Mouse (Mus musculus): ENCODE results near the gene Ptcd2. TPM values are rescaled to one million over a fixed set of nuclear protein-coding genes. Genes with fewer than 3 reads are reported as not detected.

The Ptcd2 gene
- polyA plus RNA-seq, 1 experiment from 2014 or later, result 54.1 TPM

- no peak for ATAC-seq (ENCODE audit: low FRiP score)
- Histone ChIP-seq H3K4me1 (ENCODE audit: control insufficient read depth, insufficient read depth, low read length) (no peaks in the 10 kb centered on the region), H3K4me3 (ENCODE audit: low read depth, low read length) (no peak overlapping the region), H3K9me3 (ENCODE audit: control insufficient read depth, low read length) (no peaks in the 10 kb centered on the region), H3K27me3 (ENCODE audit: control insufficient read depth, insufficient read depth, low read length) (no peaks in the 10 kb centered on the region), H3K27ac (ENCODE audit: low read depth, low read length) (no peak overlapping the region), H3K4me2 (no peak overlapping the region), H3K36me3 (ENCODE audit: control insufficient read depth, insufficient read depth, low read length) (peaks cover 11% of the 10 kb centered on the region), H3K9ac (ENCODE audit: low read length) (no peak overlapping the region)
- DNase-seq (ENCODE audit: low spot score, missing footprints), result peak; percentile 89
- WGBS, result 63% methylated on average over 4 of the region's 4 CpGs
These were observed 27.4 kb downstream of the Ptcd2 start for GRCm38 (mm10) chr13:99317058-99317457.

- Histone ChIP-seq H3K27me3 (ENCODE audit: control insufficient read depth, insufficient read depth, low read length) (no peaks in the 10 kb centered on the region), H3K4me2 (no peak overlapping the region), H3K4me3 (ENCODE audit: low read depth, low read length) (no peak overlapping the region), H3K9ac (ENCODE audit: low read length) (no peak overlapping the region), H3K27ac (ENCODE audit: low read depth, low read length) (no peak overlapping the region), H3K4me1 (ENCODE audit: control insufficient read depth, insufficient read depth, low read length) (no peaks in the 10 kb centered on the region), H3K36me3 (ENCODE audit: control insufficient read depth, insufficient read depth, low read length) (peaks cover 11% of the 10 kb centered on the region), H3K9me3 (ENCODE audit: control insufficient read depth, low read length) (no peaks in the 10 kb centered on the region)
- DNase-seq (ENCODE audit: low spot score, missing footprints), result no peak
- ATAC-seq (ENCODE audit: low FRiP score), result no peak
- 91% methylated on average over 6 of the region's 6 CpGs for WGBS
These were observed 28.1 kb downstream of the Ptcd2 start for GRCm38 (mm10) chr13:99316366-99316765.

- no peak overlapping the region for H3K4me3 ChIP-seq (ENCODE audit: low read depth, low read length)
- DNase-seq (ENCODE audit: low spot score, missing footprints), result no peak
- H3K36me3 ChIP-seq (ENCODE audit: control insufficient read depth, insufficient read depth, low read length), result 0 out of 2 replicates have a peak, but pooled peaks cover under 1% of the 10 kb centered on the region
- H3K4me1 ChIP-seq (ENCODE audit: control insufficient read depth, insufficient read depth, low read length), result no peaks in the 10 kb centered on the region
- no peak overlapping the region for H3K27ac ChIP-seq (ENCODE audit: low read depth, low read length)
- no peaks in the 10 kb centered on the region for H3K9me3 ChIP-seq (ENCODE audit: control insufficient read depth, low read length)
- no peak overlapping the region for H3K9ac ChIP-seq (ENCODE audit: low read length)
- 83% methylated on average over 15 of the region's 15 CpGs for WGBS
- no peak overlapping the region for H3K4me2 ChIP-seq
- H3K27me3 ChIP-seq (ENCODE audit: control insufficient read depth, insufficient read depth, low read length), result no peaks in the 10 kb centered on the region
- ATAC-seq (ENCODE audit: low FRiP score), result no peak
These were observed 29.8 kb downstream of the Ptcd2 start for GRCm38 (mm10) chr13:99314657-99315181.

GRCm38 (mm10) chr13:99314098-99314497 lies 30.4 kb downstream of the Ptcd2 start:
- ATAC-seq (ENCODE audit: low FRiP score) (no peak), DNase-seq (ENCODE audit: low spot score, missing footprints) (no peak)
- H3K4me2 ChIP-seq, result no peak overlapping the region
- no peaks in the 10 kb centered on the region for H3K9me3 ChIP-seq (ENCODE audit: control insufficient read depth, low read length)
- H3K4me3 ChIP-seq (ENCODE audit: low read depth, low read length), result no peak overlapping the region
- WGBS, result 89% methylated on average over 5 of the region's 5 CpGs
- H3K27ac ChIP-seq (ENCODE audit: low read depth, low read length), result no peak overlapping the region
- H3K4me1 ChIP-seq (ENCODE audit: control insufficient read depth, insufficient read depth, low read length), result no peaks in the 10 kb centered on the region
- H3K9ac ChIP-seq (ENCODE audit: low read length), result no peak overlapping the region
- no peaks in the 10 kb centered on the region for H3K27me3 ChIP-seq (ENCODE audit: control insufficient read depth, insufficient read depth, low read length)
- no peaks in the 10 kb centered on the region for H3K36me3 ChIP-seq (ENCODE audit: control insufficient read depth, insufficient read depth, low read length)

- ATAC-seq (ENCODE audit: low FRiP score) (no peak), DNase-seq (ENCODE audit: low spot score, missing footprints) (no peak)
- H3K9me3 ChIP-seq (ENCODE audit: control insufficient read depth, low read length), result no peaks in the 10 kb centered on the region
- 90% methylated on average over 8 of the region's 8 CpGs for WGBS
- no peak overlapping the region for H3K4me3 ChIP-seq (ENCODE audit: low read depth, low read length)
- H3K27me3 ChIP-seq (ENCODE audit: control insufficient read depth, insufficient read depth, low read length), result no peaks in the 10 kb centered on the region
- H3K9ac ChIP-seq (ENCODE audit: low read length), result no peak overlapping the region
- H3K36me3 ChIP-seq (ENCODE audit: control insufficient read depth, insufficient read depth, low read length), result no peaks in the 10 kb centered on the region
- no peak overlapping the region for H3K4me2 ChIP-seq
- H3K27ac ChIP-seq (ENCODE audit: low read depth, low read length), result no peak overlapping the region
- no peaks in the 10 kb centered on the region for H3K4me1 ChIP-seq (ENCODE audit: control insufficient read depth, insufficient read depth, low read length)
These were observed 36.1 kb downstream of the Ptcd2 start for GRCm38 (mm10) chr13:99308393-99308792.

- Histone ChIP-seq H3K4me2 (no peak overlapping the region), H3K36me3 (ENCODE audit: control insufficient read depth, insufficient read depth, low read length) (no peaks in the 10 kb centered on the region), H3K9me3 (ENCODE audit: control insufficient read depth, low read length) (no peaks in the 10 kb centered on the region), H3K4me1 (ENCODE audit: control insufficient read depth, insufficient read depth, low read length) (no peaks in the 10 kb centered on the region), H3K9ac (ENCODE audit: low read length) (no peak overlapping the region), H3K27me3 (ENCODE audit: control insufficient read depth, insufficient read depth, low read length) (no peaks in the 10 kb centered on the region), H3K27ac (ENCODE audit: low read depth, low read length) (no peak overlapping the region), H3K4me3 (ENCODE audit: low read depth, low read length) (no peak overlapping the region)
- no peak for ATAC-seq (ENCODE audit: low FRiP score)
- WGBS, result 87% methylated on average over 5 of the region's 5 CpGs
- DNase-seq (ENCODE audit: low spot score, missing footprints), result no peak
These were observed 36.6 kb downstream of the Ptcd2 start for GRCm38 (mm10) chr13:99307930-99308359.

- Histone ChIP-seq H3K9ac (ENCODE audit: low read length) (no peak overlapping the region), H3K36me3 (ENCODE audit: control insufficient read depth, insufficient read depth, low read length) (no peaks in the 10 kb centered on the region), H3K4me2 (no peak overlapping the region), H3K4me3 (ENCODE audit: low read depth, low read length) (no peak overlapping the region), H3K27me3 (ENCODE audit: control insufficient read depth, insufficient read depth, low read length) (no peaks in the 10 kb centered on the region), H3K27ac (ENCODE audit: low read depth, low read length) (no peak overlapping the region), H3K9me3 (ENCODE audit: control insufficient read depth, low read length) (no peaks in the 10 kb centered on the region), H3K4me1 (ENCODE audit: control insufficient read depth, insufficient read depth, low read length) (no peaks in the 10 kb centered on the region)
- DNase-seq (ENCODE audit: low spot score, missing footprints) (no peak), ATAC-seq (ENCODE audit: low FRiP score) (no peak)
- 93% methylated on average over 8 of the region's 8 CpGs for WGBS
These were observed 38.3 kb downstream of the Ptcd2 start for GRCm38 (mm10) chr13:99306164-99306563.

GRCm38 (mm10) chr13:99305186-99305585 lies 39.3 kb downstream of the Ptcd2 start:
- DNase-seq (ENCODE audit: low spot score, missing footprints), result no peak
- no peak overlapping the region for H3K4me3 ChIP-seq (ENCODE audit: low read depth, low read length)
- no peak overlapping the region for H3K27ac ChIP-seq (ENCODE audit: low read depth, low read length)
- H3K9me3 ChIP-seq (ENCODE audit: control insufficient read depth, low read length), result no peaks in the 10 kb centered on the region
- H3K4me1 ChIP-seq (ENCODE audit: control insufficient read depth, insufficient read depth, low read length), result no peaks in the 10 kb centered on the region
- H3K27me3 ChIP-seq (ENCODE audit: control insufficient read depth, insufficient read depth, low read length), result no peaks in the 10 kb centered on the region
- H3K4me2 ChIP-seq, result no peak overlapping the region
- WGBS, result 95% methylated on average over 1 of the region's 1 CpGs
- H3K36me3 ChIP-seq (ENCODE audit: control insufficient read depth, insufficient read depth, low read length), result no peaks in the 10 kb centered on the region
- H3K9ac ChIP-seq (ENCODE audit: low read length), result no peak overlapping the region
- ATAC-seq (ENCODE audit: low FRiP score), result no peak

GRCm38 (mm10) chr13:99304365-99304764 lies 40.1 kb downstream of the Ptcd2 start:
- no peaks in the 10 kb centered on the region for H3K9me3 ChIP-seq (ENCODE audit: control insufficient read depth, low read length)
- no peaks in the 10 kb centered on the region for H3K36me3 ChIP-seq (ENCODE audit: control insufficient read depth, insufficient read depth, low read length)
- DNase-seq (ENCODE audit: low spot score, missing footprints), result no peak
- ATAC-seq (ENCODE audit: low FRiP score), result no peak
- no peak overlapping the region for H3K4me3 ChIP-seq (ENCODE audit: low read depth, low read length)
- no peaks in the 10 kb centered on the region for H3K27me3 ChIP-seq (ENCODE audit: control insufficient read depth, insufficient read depth, low read length)
- H3K9ac ChIP-seq (ENCODE audit: low read length), result no peak overlapping the region
- H3K4me1 ChIP-seq (ENCODE audit: control insufficient read depth, insufficient read depth, low read length), result no peaks in the 10 kb centered on the region
- 56% methylated on average over 11 of the region's 11 CpGs for WGBS
- H3K4me2 ChIP-seq, result no peak overlapping the region
- H3K27ac ChIP-seq (ENCODE audit: low read depth, low read length), result no peak overlapping the region

All from midbrain, embryonic 11.5 days (tissue).